Mouse (Mus musculus) heart, adult 2 months (tissue): ENCODE results near the gene Dph5. TPM values are rescaled to one million over a fixed set of nuclear protein-coding genes. Genes with fewer than 3 reads are reported as not detected.

Experiments used
- DNase-seq, 2 experiments: peaks; one replicate each; pipeline ENCODE4 v3.0.0; 2021
- H3K27ac ChIP-seq: fragments of 200-600 bp; 2 replicates; pipeline ENCODE4 v1.8.1; 2022
- H3K27me3 ChIP-seq: fragments of 200-500 bp; 2 replicates; pipeline ENCODE4 v1.6.1; 2012; ENCODE audit warnings: mild to moderate bottlenecking, low read length, inconsistent platforms, mixed read lengths; ENCODE audit not compliant: control insufficient read depth, insufficient read depth
- H3K36me3 ChIP-seq: fragments of 200-500 bp; 2 replicates; pipeline ENCODE4 v1.6.1; 2012; ENCODE audit warnings: low read length, inconsistent platforms; ENCODE audit not compliant: control insufficient read depth, insufficient read depth
- H3K4me1 ChIP-seq: fragments of 200-500 bp; 2 replicates; pipeline ENCODE4 v1.6.1; 2011; ENCODE audit warnings: low read length; ENCODE audit not compliant: control insufficient read depth, insufficient read depth
- H3K4me3 ChIP-seq: fragments of 200-600 bp; 2 replicates; pipeline ENCODE4 v1.8.1; 2022
- H3K79me2 ChIP-seq: fragments of 200-500 bp; replicated peaks from 2 replicates; pipeline ENCODE4 v1.6.1; 2012; ENCODE audit warnings: mild to moderate bottlenecking, inconsistent platforms, low read length, moderate library complexity, mixed read lengths; ENCODE audit not compliant: control insufficient read depth, insufficient read depth
- H3K9ac ChIP-seq: fragments of 200-500 bp; 2 replicates; pipeline ENCODE4 v1.6.1; 2012; ENCODE audit warnings: low read depth, mild to moderate bottlenecking, control low read depth, inconsistent platforms, low read length, mixed read lengths
- CTCF ChIP-seq: fragments of 200-600 bp; IDR thresholded peaks from 2 replicates; pipeline ENCODE4 v1.8.1; 2022; ENCODE audit warnings: antibody characterized with exemption, mild to moderate bottlenecking, moderate library complexity
- EP300 ChIP-seq: fragments of 200-500 bp; IDR thresholded peaks from 2 replicates; pipeline ENCODE4 v1.6.1; 2011; ENCODE audit warnings: low read depth, low read length, control low read depth; ENCODE audit not compliant: insufficient read depth
- POLR2A ChIP-seq: fragments of 200-500 bp; IDR thresholded peaks from 2 replicates; pipeline ENCODE4 v1.6.1; 2011; ENCODE audit warnings: mild to moderate bottlenecking, low read depth, low read length, control low read depth; ENCODE audit not compliant: insufficient read depth
- WGBS: fragments of 180-500 bp; shearing (Covaris S2); methylation state at CpG from one replicate; pipeline ENCODE4 v1.1.7; 2018; 5-methylcytosine and 5-hydroxymethylcytosine counted together
- intact Hi-C: fragments of 180-260 bp; cut with DNase I; formaldehyde crosslinking; loops from one replicate; pipeline ENCODE4 v1.15.1; 2025
- long read RNA-seq: library from polyadenylated mRNA; stranded (forward); transcript quantifications from one replicate; pipeline ENCODE4 v2.0.0, GENCODE M21; 2021
- polyA plus RNA-seq: library from polyadenylated mRNA; depleted of rRNA; stranded (reverse); fragments of >200 nt; gene quantifications from 2 replicates; pipeline ENCODE4 v1.2.3, GENCODE M21; 2012; rRNA removed
- total RNA-seq, 2 experiments: library from RNA; stranded (reverse); gene quantifications; 2 replicates each; pipeline ENCODE4 v1.2.3; 2021

Dph5 gene
- total RNA-seq (1 to 10 TPM; 5.8 to 8.4 TPM), polyA plus RNA-seq (3.3 and 7.4 TPM in 2 replicates)
- long read RNA-seq, partial matches to known transcripts, result 1 of 3 reads
- long read RNA-seq, other reads (novel, unspliced or antisense), result 1 of 3 reads

- Histone ChIP-seq H3K27ac (peak within 1 kb of the TSS; percentile 93), H3K79me2 (no peaks in the 10 kb centered on the region), H3K27me3 (no peaks in the 10 kb centered on the region), H3K4me3 (peak within 1 kb of the TSS; percentile 85), H3K9ac (peak within 1 kb of the TSS; percentile 73), H3K4me1 (peaks cover 3% of the 10 kb centered on the region), H3K36me3 (no peaks in the 10 kb centered on the region; the same call in 1 of the 2 replicates)
- intact Hi-C loops, result loop anchor here (2.0 to 5.0 kb wide), 5 partner anchors 70 to 225 kb away; partner anchors contain the start of gene S1pr1
- WGBS, result under 1% methylated on average over 40 of the region's 40 CpGs
- peak; percentile 93 for DNase-seq
- peak; percentile 81 for TF ChIP-seq POLR2A
- no peak for TF ChIP-seq CTCF
- TF ChIP-seq EP300, result peak; percentile 62; the same call in 1 of the 2 replicates
Observed at GRCm38 (mm10) chr3:115887427-115888309, at the start of gene Dph5. TSS of gene Dph5 (plus strand) at chr3:115887837.

DNA sequence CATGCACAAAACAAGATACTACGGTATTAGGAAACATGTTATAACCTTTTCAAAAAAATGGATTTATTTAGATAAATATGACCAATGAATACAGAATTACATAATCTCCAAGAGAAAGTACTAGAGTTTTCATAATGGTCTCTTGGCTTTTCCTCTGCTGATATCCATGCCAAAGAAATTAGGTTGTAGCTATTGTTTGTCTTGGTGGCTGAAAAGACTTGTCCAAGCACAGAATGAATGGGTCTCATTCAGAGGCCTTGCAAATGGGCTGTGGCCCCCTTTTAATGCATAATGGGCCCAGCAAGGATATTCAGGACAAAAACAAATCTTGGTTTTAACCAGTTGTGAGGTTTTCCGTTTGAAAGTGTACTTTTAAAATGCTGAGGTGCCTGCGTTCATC lies 43.1 kb upstream of the Dph5 start:
- no peak overlapping the region for H3K4me3 ChIP-seq
- H3K27ac ChIP-seq, result no peak overlapping the region
- DNase-seq, result no peak
- intact Hi-C loops, result no loop called here
- H3K9ac ChIP-seq, result no peak overlapping the region
- TF ChIP-seq EP300 (no peak), POLR2A (no peak), CTCF (no peak)
- H3K79me2 ChIP-seq, result no peaks in the 10 kb centered on the region
- no peaks in the 10 kb centered on the region for H3K27me3 ChIP-seq
- WGBS, result 82% methylated on average over 3 of the region's 3 CpGs
- H3K36me3 ChIP-seq, result no peaks in the 10 kb centered on the region
- H3K4me1 ChIP-seq, result no peaks in the 10 kb centered on the region

- no peaks in the 10 kb centered on the region for H3K4me1 ChIP-seq
- TF ChIP-seq POLR2A, result no peak
- no peak for TF ChIP-seq EP300
- H3K4me3 ChIP-seq, result no peak overlapping the region
- intact Hi-C loops, result no loop called here
- DNase-seq, result no peak
- WGBS, result 74% methylated on average over 5 of the region's 5 CpGs
- no peak overlapping the region for H3K27ac ChIP-seq
- no peak overlapping the region for H3K9ac ChIP-seq
- no peaks in the 10 kb centered on the region for H3K27me3 ChIP-seq
- H3K79me2 ChIP-seq, result no peaks in the 10 kb centered on the region
- H3K36me3 ChIP-seq, result no peaks in the 10 kb centered on the region
Observed at GRCm38 (mm10) chr3:115845032-115845618, 42.5 kb upstream of the Dph5 start.

DNA sequence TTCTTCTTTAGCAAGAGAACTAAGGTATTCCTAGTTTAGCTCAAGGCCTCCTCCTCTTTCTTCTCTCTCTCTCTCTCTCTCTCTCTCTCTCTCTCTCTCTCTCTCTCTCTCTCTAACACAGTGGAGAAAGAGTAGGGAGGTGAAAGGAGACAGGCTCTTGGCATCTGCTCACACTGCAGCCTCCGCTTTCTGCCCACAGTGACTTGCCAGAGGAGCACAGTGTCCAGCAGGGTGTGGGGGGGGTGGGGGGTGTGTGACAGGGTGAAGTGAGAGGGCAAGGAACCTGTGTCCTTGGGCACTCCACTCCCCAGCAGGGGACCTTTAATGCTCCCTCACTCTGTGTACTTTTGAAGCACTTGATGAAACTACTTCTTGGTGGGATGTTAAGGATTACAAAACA lies 41.9 kb upstream of the Dph5 start:
- Histone ChIP-seq H3K79me2 (no peaks in the 10 kb centered on the region), H3K27me3 (no peaks in the 10 kb centered on the region), H3K27ac (no peak overlapping the region), H3K4me1 (no peaks in the 10 kb centered on the region), H3K4me3 (no peak overlapping the region), H3K9ac (no peak overlapping the region), H3K36me3 (no peaks in the 10 kb centered on the region)
- DNase-seq, result no peak
- intact Hi-C loops, result no loop called here
- TF ChIP-seq CTCF (no peak), POLR2A (no peak), EP300 (no peak)
- WGBS, result 50% methylated on average over 1 of the region's 1 CpGs

- no peak overlapping the region for H3K4me3 ChIP-seq
- no peaks in the 10 kb centered on the region for H3K4me1 ChIP-seq
- H3K27me3 ChIP-seq, result no peaks in the 10 kb centered on the region
- no peak for DNase-seq
- WGBS, result 90% methylated on average over 5 of the region's 5 CpGs
- no peak overlapping the region for H3K9ac ChIP-seq
- TF ChIP-seq CTCF (no peak), EP300 (no peak), POLR2A (no peak)
- intact Hi-C loops, result no loop called here
- H3K27ac ChIP-seq, result no peak overlapping the region
- no peaks in the 10 kb centered on the region for H3K79me2 ChIP-seq
- H3K36me3 ChIP-seq, result no peaks in the 10 kb centered on the region
Observed at GRCm38 (mm10) chr3:115846153-115846552, 41.5 kb upstream of the Dph5 start.
